Mouse (Mus musculus) CH12.LX (cell line): ENCODE data around the gene Rab11fip5. TPM values are rescaled to one million over a fixed set of nuclear protein-coding genes. Genes with fewer than 3 reads are reported as not detected.

Experiments used
- DNase-seq: peaks from one replicate; pipeline ENCODE4 v3.0.0-alpha.2; 2013; ENCODE audit errors: extremely low read depth
- H3K27ac ChIP-seq: 2 replicates; pipeline ENCODE4 v1.5.1; 2012; ENCODE audit warnings: low read depth, mild to moderate bottlenecking, control low read depth, moderate library complexity; ENCODE audit not compliant: insufficient read depth
- H3K27me3 ChIP-seq: replicated peaks from 2 replicates; pipeline ENCODE3; 2012; ENCODE audit warnings: inconsistent platforms
- H3K36me3 ChIP-seq, 2 experiments: replicated peaks in 1 of 2; 2 replicates each; pipeline versions ENCODE3 to v1.6.1; 2012; ENCODE audit warnings: inconsistent platforms in 1 of 2, low read length in 1 of 2, mild to moderate bottlenecking in 1 of 2, mixed read lengths in 1 of 2, moderate library complexity in 1 of 2; ENCODE audit not compliant: control insufficient read depth in 1 of 2, insufficient read depth in 1 of 2
- H3K4me1 ChIP-seq, 2 experiments: 2 replicates each; pipeline ENCODE4 v1.6.1; 2012; ENCODE audit warnings: inconsistent platforms in 1 of 2, moderate library complexity in 1 of 2; ENCODE audit not compliant: insufficient read depth in 2 of 2, control insufficient read depth in 1 of 2
- H3K4me2 ChIP-seq: 2 replicates; pipeline ENCODE4 v1.6.1; 2012; ENCODE audit warnings: low read depth, mild to moderate bottlenecking, control low read depth; ENCODE audit not compliant: poor library complexity, insufficient read depth, severe bottlenecking
- H3K4me3 ChIP-seq, 3 experiments: fragments of 150-350 bp in 1 of 3; sonication (generic) in 1 of 3; replicated peaks in 1 of 3; 2 replicates each; pipeline versions ENCODE3 to v1.5.1; 2011 to 2012; ENCODE audit warnings: low read depth in 2 of 3, low read length in 2 of 3, mild to moderate bottlenecking in 2 of 3, moderate library complexity in 2 of 3, control low read depth in 1 of 3, improper control_type of control experiment in 1 of 3, inconsistent platforms in 1 of 3, mixed read lengths in 1 of 3; ENCODE audit not compliant: poor library complexity in 1 of 3
- H3K79me2 ChIP-seq: replicated peaks from 2 replicates; pipeline ENCODE4 v1.6.1; 2012; ENCODE audit warnings: mild to moderate bottlenecking, moderate library complexity; ENCODE audit not compliant: control insufficient read depth, poor library complexity, insufficient read depth, severe bottlenecking; ENCODE audit errors: extremely low read depth
- H3K9ac ChIP-seq: 2 replicates; pipeline ENCODE4 v1.6.1; 2012; ENCODE audit warnings: low read depth, mild to moderate bottlenecking, control low read depth, moderate library complexity; ENCODE audit not compliant: insufficient read depth
- H3K9me3 ChIP-seq: replicated peaks from 2 replicates; pipeline ENCODE3; 2012; ENCODE audit warnings: low read length, inconsistent platforms, mixed read lengths
- BHLHE40 ChIP-seq: IDR thresholded peaks from 2 replicates; pipeline ENCODE4 v1.6.1; 2011; ENCODE audit warnings: mild to moderate bottlenecking, low read depth, low read length, improper control_type of control experiment
- CHD2 ChIP-seq: IDR thresholded peaks from 2 replicates; pipeline ENCODE4 v1.6.1; 2011; ENCODE audit warnings: low read length, improper control_type of control experiment
- CTCF ChIP-seq, 2 experiments: IDR thresholded peaks in 1 of 2; conservative IDR thresholded peaks in 1 of 2; 2 replicates each; pipeline ENCODE4 v1.5.1; 2011 to 2012; ENCODE audit warnings: low read depth in 2 of 2, low read length in 2 of 2, improper control_type of control experiment in 1 of 2, inconsistent platforms in 1 of 2, mild to moderate bottlenecking in 1 of 2, moderate library complexity in 1 of 2
- E2F4 ChIP-seq: IDR thresholded peaks from 2 replicates; pipeline ENCODE4 v1.6.1; 2011; ENCODE audit warnings: low read depth, low read length, improper control_type of control experiment; ENCODE audit not compliant: insufficient replicate concordance
- ETS1 ChIP-seq: conservative IDR thresholded peaks from 2 replicates; pipeline ENCODE4 v1.6.1; 2012; ENCODE audit warnings: low read depth, mild to moderate bottlenecking, inconsistent platforms, low read length, improper control_type of control experiment, moderate library complexity
- HCFC1 ChIP-seq: IDR thresholded peaks from 2 replicates; pipeline ENCODE4 v1.6.1; 2012; ENCODE audit warnings: low read depth, mild to moderate bottlenecking, inconsistent platforms, low read length, improper control_type of control experiment
- IRF4 ChIP-seq: IDR thresholded peaks from 2 replicates; pipeline ENCODE4 v1.6.1; 2014; ENCODE audit warnings: low read depth, mild to moderate bottlenecking, inconsistent platforms, low read length, improper control_type of control experiment
- KAT2A ChIP-seq: IDR thresholded peaks from 2 replicates; pipeline ENCODE4 v1.6.1; 2012; ENCODE audit warnings: low read length, improper control_type of control experiment, inconsistent platforms; ENCODE audit not compliant: insufficient replicate concordance
- MAX ChIP-seq: IDR thresholded peaks from 2 replicates; pipeline ENCODE4 v1.6.1; 2011; ENCODE audit warnings: low read length, improper control_type of control experiment
- MAZ ChIP-seq: IDR thresholded peaks from 2 replicates; pipeline ENCODE4 v1.6.1; 2012; ENCODE audit warnings: low read depth, mild to moderate bottlenecking, inconsistent platforms, low read length, improper control_type of control experiment, moderate library complexity
- MEF2A ChIP-seq: IDR thresholded peaks from 2 replicates; pipeline ENCODE4 v1.6.1; 2014; ENCODE audit warnings: low read depth, mild to moderate bottlenecking, inconsistent platforms, low read length, improper control_type of control experiment, borderline replicate concordance
- MYC ChIP-seq: IDR thresholded peaks from 2 replicates; pipeline ENCODE4 v1.6.1; 2011; ENCODE audit warnings: low read depth, mild to moderate bottlenecking, improper control_type of control experiment, low read length
- NRF1 ChIP-seq: IDR thresholded peaks from 2 replicates; pipeline ENCODE4 v1.6.1; 2014; ENCODE audit warnings: low read depth, mild to moderate bottlenecking, inconsistent platforms, low read length, improper control_type of control experiment, moderate library complexity
- POLR2A ChIP-seq: IDR thresholded peaks from 2 replicates; pipeline ENCODE4 v1.6.1; 2011; ENCODE audit warnings: low read depth, mild to moderate bottlenecking, improper control_type of control experiment, low read length
- POLR2AphosphoS2 ChIP-seq: IDR thresholded peaks from 2 replicates; pipeline ENCODE4 v1.6.1; 2011; ENCODE audit warnings: low read depth, low read length, improper control_type of control experiment
- RAD21 ChIP-seq: IDR thresholded peaks from 2 replicates; pipeline ENCODE4 v1.6.1; 2011; ENCODE audit warnings: low read depth, mild to moderate bottlenecking, low read length, improper control_type of control experiment, moderate library complexity
- RCOR1 ChIP-seq: conservative IDR thresholded peaks from 2 replicates; pipeline ENCODE4 v1.6.1; 2012; ENCODE audit warnings: low read depth, mild to moderate bottlenecking, inconsistent platforms, low read length, improper control_type of control experiment
- SMC3 ChIP-seq: IDR thresholded peaks from 2 replicates; pipeline ENCODE4 v1.6.1; 2011; ENCODE audit warnings: low read depth, low read length, improper control_type of control experiment
- TCF12 ChIP-seq: IDR thresholded peaks from 2 replicates; pipeline ENCODE4 v1.6.1; 2014; ENCODE audit warnings: low read depth, mild to moderate bottlenecking, inconsistent platforms, low read length, improper control_type of control experiment
- USF1 ChIP-seq: IDR thresholded peaks from 2 replicates; pipeline ENCODE4 v1.6.1; 2014; ENCODE audit warnings: low read depth, mild to moderate bottlenecking, inconsistent platforms, low read length, improper control_type of control experiment
- ZC3H11A ChIP-seq: IDR thresholded peaks from 2 replicates; pipeline ENCODE4 v1.6.1; 2012; ENCODE audit warnings: low read depth, mild to moderate bottlenecking, inconsistent platforms, low read length, improper control_type of control experiment
- ZKSCAN1 ChIP-seq: IDR thresholded peaks from 2 replicates; pipeline ENCODE4 v1.6.1; 2012; ENCODE audit warnings: low read depth, inconsistent platforms, low read length, improper control_type of control experiment, borderline replicate concordance
- ZMIZ1 ChIP-seq: IDR thresholded peaks from 2 replicates; pipeline ENCODE4 v1.6.1; 2012; ENCODE audit warnings: low read depth, mild to moderate bottlenecking, inconsistent platforms, low read length, improper control_type of control experiment
- ZNF384 ChIP-seq: IDR thresholded peaks from 2 replicates; pipeline ENCODE4 v1.6.1; 2012; ENCODE audit warnings: low read depth, low read length, improper control_type of control experiment, inconsistent platforms
- dilution Hi-C: fragments of 300-500 bp; cut with MboI; formaldehyde crosslinking; loops from 2 replicates; pipeline ENCODE4 v1.14.3; 2020; ENCODE audit warnings: low sequenced_read_pairs; ENCODE audit not compliant: extremely low pct_unique_long_range_greater_than_20kb, extremely low pct_ligation_motif_present
- in situ Hi-C: fragments of 300-500 bp; cut with MboI; formaldehyde crosslinking; loops from 3 replicates; pipeline ENCODE4 v1.14.3; 2019; ENCODE audit warnings: low sequenced_read_pairs, low pct_ligation_motif_present, low pct_unique_long_range_greater_than_20kb, mixed read lengths
- polyA plus RNA-seq: library from polyadenylated mRNA; unstranded; fragments of >175 nt; gene quantifications from 2 replicates; pipeline ENCODE4 v1.2.1, GENCODE M21; 2012; ENCODE audit warnings: low read depth; ENCODE audit not compliant: insufficient read length
- total RNA-seq, 2 experiments: library from RNA; depleted of rRNA; stranded (reverse); fragments of 300-350 nt in 1 of 2; fragments of >200 nt in 1 of 2; gene quantifications; 2 replicates each; pipeline ENCODE4 v1.2.3; 2012 to 2014

Rab11fip5 gene
- total and polyA plus RNA-seq, 3 experiments: 0.13 to 0.30 (median 0.17) TPM

DNA sequence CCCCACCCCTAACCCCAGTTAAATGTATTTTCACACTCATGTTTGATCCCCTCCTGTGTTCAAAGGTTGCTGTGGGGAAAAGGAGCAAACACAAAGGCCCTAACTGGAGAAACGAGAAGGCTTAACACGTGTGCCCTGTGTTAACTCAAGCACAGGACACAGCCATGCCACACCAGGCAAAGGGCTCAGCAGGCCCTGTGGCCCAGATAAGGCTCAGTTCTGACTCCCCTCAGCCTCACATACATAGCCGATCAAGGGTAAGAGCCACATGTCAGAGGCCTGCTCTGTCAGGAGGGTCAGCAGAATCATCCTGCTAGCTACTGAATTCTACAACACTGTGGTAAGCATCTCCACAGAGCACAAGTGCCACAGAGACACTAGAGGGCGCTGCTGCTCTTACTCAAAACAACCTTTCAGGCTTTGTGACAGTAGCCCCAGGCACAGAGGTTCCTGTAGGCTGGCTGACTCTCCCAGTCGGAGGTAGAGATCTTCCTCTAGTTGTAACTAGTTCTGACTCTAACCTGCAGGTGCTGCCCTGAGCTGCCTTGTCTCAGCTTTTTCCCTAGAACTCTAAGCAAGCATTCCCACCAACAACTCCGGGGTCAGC, 28.3 kb downstream of the Rab11fip5 start:
- no peaks in the 10 kb centered on the region for H3K36me3 ChIP-seq
- H3K9me3 ChIP-seq: no peaks in the 10 kb centered on the region
- TF ChIP-seq ETS1 (no peak), MYC (no peak), MEF2A (0 out of 2 replicates have a peak, but pooled peaks have one; percentile 15), ZC3H11A (peak; percentile 32; the same call in 1 of the 2 replicates), CTCF (conservative IDR thresholded peaks at IDR 0.05 in 1 of 2, IDR thresholded peaks at IDR 0.05 in 1 of 2; ENCODE audit: low read depth in 2 of 2, low read length in 2 of 2) (peak; percentile 83 to 96), MAZ (no peak), ZNF384 (no peak), SMC3 (peak; percentile 89), RAD21 (peak; percentile 92)
- in situ Hi-C loops (loop anchor here (5.0 kb wide), 1 partner anchor 41 kb away; no protein-coding TSS in a partner anchor), dilution Hi-C loops (no loop called here)
- H3K27ac ChIP-seq: no peak overlapping the region
- H3K9ac ChIP-seq: no peak overlapping the region
- no peak overlapping the region for H3K4me2 ChIP-seq
- peaks cover 3 to 15% of the 10 kb centered on the region in 2 experiments; a peak in 3 of 4 replicates for H3K4me1 ChIP-seq
- no peak overlapping the region for H3K4me3 ChIP-seq
- H3K27me3 ChIP-seq: peaks cover 71% of the 10 kb centered on the region
- DNase-seq: peak; percentile 87
- no peaks in the 10 kb centered on the region for H3K79me2 ChIP-seq

DNA sequence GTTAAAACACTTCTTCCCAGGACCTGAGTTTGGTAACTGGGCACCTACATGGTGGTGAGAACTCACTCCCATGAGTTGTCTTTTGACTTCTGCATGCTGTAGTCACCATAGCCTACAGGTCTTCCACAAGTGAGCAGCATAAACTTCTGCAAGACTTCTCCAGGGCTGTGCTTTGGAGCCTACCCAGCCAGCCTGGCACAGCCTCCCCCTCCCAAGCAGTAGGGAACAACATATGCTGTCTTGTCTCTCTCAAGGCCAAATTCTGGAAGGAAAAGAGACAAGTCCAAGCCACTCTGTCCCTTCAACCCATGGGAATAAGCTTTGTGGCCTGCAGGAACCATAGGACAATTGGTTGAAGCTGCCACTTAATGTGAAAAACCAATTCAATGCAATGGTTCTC, 29.5 kb downstream of the Rab11fip5 start:
- TF ChIP-seq KAT2A (no peak), NRF1 (no peak), CHD2 (no peak), ZMIZ1 (no peak), ZKSCAN1 (no peak), E2F4 (no peak), POLR2AphosphoS2 (no peak), RCOR1 (no peak), MAX (no peak), USF1 (no peak), BHLHE40 (no peak), HCFC1 (no peak), CTCF (conservative IDR thresholded peaks at IDR 0.05 in 1 of 2, IDR thresholded peaks at IDR 0.05 in 1 of 2; ENCODE audit: low read depth in 2 of 2, low read length in 2 of 2) (no peak), POLR2A (no peak), IRF4 (no peak), TCF12 (no peak)
- dilution Hi-C loops (no loop called here), in situ Hi-C loops (loop anchor here (5.0 kb wide), 1 partner anchor 42 kb away; no protein-coding TSS in a partner anchor)
- no peak overlapping the region for H3K4me3 ChIP-seq
- no peak overlapping the region for H3K4me2 ChIP-seq
- H3K27ac ChIP-seq: no peak overlapping the region
- no peaks in the 10 kb centered on the region for H3K36me3 ChIP-seq
- peaks cover 3 to 9% of the 10 kb centered on the region in 2 experiments; a peak in 3 of 4 replicates for H3K4me1 ChIP-seq
- peaks cover 83% of the 10 kb centered on the region for H3K27me3 ChIP-seq
- H3K9me3 ChIP-seq: no peaks in the 10 kb centered on the region
- H3K9ac ChIP-seq: no peak overlapping the region
- DNase-seq: no peak
- H3K79me2 ChIP-seq: no peaks in the 10 kb centered on the region
